Mouse (Mus musculus) ES-Bruce4 (cell line): ENCODE measurements around the gene Cd27. TPM values are rescaled to one million over a fixed set of nuclear protein-coding genes. Genes with fewer than 3 reads are reported as not detected.

Experiments used
- H3K27ac ChIP-seq: 2 replicates; pipeline ENCODE4 v1.5.1; 2012; ENCODE audit warnings: low read length, inconsistent platforms; ENCODE audit not compliant: insufficient read depth
- H3K27me3 ChIP-seq: 2 replicates; pipeline ENCODE4 v1.6.1; 2012; ENCODE audit warnings: mild to moderate bottlenecking, low read length, inconsistent platforms; ENCODE audit not compliant: control insufficient read depth, poor library complexity, insufficient read depth, severe bottlenecking
- H3K36me3 ChIP-seq: 2 replicates; pipeline ENCODE4 v1.6.1; 2012; ENCODE audit warnings: inconsistent platforms, mild to moderate bottlenecking, low read length, moderate library complexity; ENCODE audit not compliant: control insufficient read depth, poor library complexity, insufficient read depth, severe bottlenecking
- H3K4me1 ChIP-seq: one replicate; pipeline ENCODE4 v1.8.1; 2011; ENCODE audit warnings: low read length; ENCODE audit not compliant: control insufficient read depth, insufficient read depth
- H3K4me3 ChIP-seq: 2 replicates; pipeline ENCODE4 v1.5.1; 2011; ENCODE audit warnings: low read depth, mild to moderate bottlenecking, low read length
- H3K9ac ChIP-seq: 2 replicates; pipeline ENCODE4 v1.6.1; 2012; ENCODE audit warnings: low read depth, mild to moderate bottlenecking, inconsistent platforms; ENCODE audit not compliant: poor library complexity, severe bottlenecking
- H3K9me3 ChIP-seq: replicated peaks from 2 replicates; pipeline ENCODE4 v1.6.1; 2012; ENCODE audit warnings: mild to moderate bottlenecking, low read length, inconsistent platforms; ENCODE audit not compliant: control insufficient read depth, poor library complexity, insufficient read depth, severe bottlenecking
- CTCF ChIP-seq: IDR thresholded peaks from one replicate; pipeline ENCODE4 v1.8.1; 2011; ENCODE audit warnings: low read depth, low read length
- EP300 ChIP-seq: IDR thresholded peaks from 2 replicates; pipeline ENCODE4 v1.6.1; 2011; ENCODE audit warnings: low read depth, low read length; ENCODE audit not compliant: insufficient read depth
- POLR2A ChIP-seq: IDR thresholded peaks from one replicate; pipeline ENCODE4 v1.8.1; 2011; ENCODE audit warnings: low read length; ENCODE audit not compliant: insufficient read depth
- polyA plus RNA-seq: library from polyadenylated mRNA; stranded (reverse); fragments of >200 nt; gene quantifications from 2 replicates; pipeline ENCODE4 v1.2.4, GENCODE M21; 2011; ENCODE audit warnings: low read depth; ENCODE audit not compliant: missing spikeins, insufficient read depth, insufficient read length

Gene Cd27
- polyA plus RNA-seq, 1 experiment = not detected

DNA sequence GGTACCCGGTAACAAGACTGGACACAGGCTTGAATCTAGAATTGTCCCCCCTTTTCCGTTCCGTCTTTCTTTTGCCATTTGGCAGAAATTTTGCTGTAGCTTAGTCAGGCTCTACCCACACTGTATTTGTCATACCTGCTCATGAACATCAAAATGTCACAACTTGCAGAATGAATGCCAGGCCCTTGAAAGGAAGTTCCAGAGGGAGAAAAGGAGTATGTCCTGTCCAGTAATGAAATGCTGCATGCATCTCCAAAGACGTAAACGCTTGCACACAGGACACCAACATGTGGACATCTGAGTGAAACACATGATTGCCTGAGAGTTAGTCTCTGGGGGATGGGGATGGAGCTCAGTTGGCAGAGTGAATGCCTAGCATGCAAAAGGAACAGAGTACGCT, 23.1 kb downstream of the Cd27 start:
- H3K36me3 ChIP-seq = no peaks in the 10 kb centered on the region
- H3K27me3 ChIP-seq = no peaks in the 10 kb centered on the region
- TF ChIP-seq EP300 (no peak), POLR2A (no peak), CTCF (no peak)
- no peak overlapping the region for H3K4me3 ChIP-seq
- no peak overlapping the region for H3K9ac ChIP-seq
- no peak overlapping the region for H3K27ac ChIP-seq
- H3K4me1 ChIP-seq = no peaks in the 10 kb centered on the region
- H3K9me3 ChIP-seq = no peaks in the 10 kb centered on the region

- no peak overlapping the region for H3K9ac ChIP-seq
- H3K4me3 ChIP-seq = no peak overlapping the region
- H3K27ac ChIP-seq = no peak overlapping the region
- H3K36me3 ChIP-seq = no peaks in the 10 kb centered on the region
- TF ChIP-seq EP300 = no peak
- TF ChIP-seq CTCF = no peak
- H3K9me3 ChIP-seq = no peaks in the 10 kb centered on the region
- no peaks in the 10 kb centered on the region for H3K4me1 ChIP-seq
- H3K27me3 ChIP-seq = no peaks in the 10 kb centered on the region
These were observed 23.7 kb downstream of the Cd27 start for GRCm38 (mm10) chr6:125213129-125213528.

DNA sequence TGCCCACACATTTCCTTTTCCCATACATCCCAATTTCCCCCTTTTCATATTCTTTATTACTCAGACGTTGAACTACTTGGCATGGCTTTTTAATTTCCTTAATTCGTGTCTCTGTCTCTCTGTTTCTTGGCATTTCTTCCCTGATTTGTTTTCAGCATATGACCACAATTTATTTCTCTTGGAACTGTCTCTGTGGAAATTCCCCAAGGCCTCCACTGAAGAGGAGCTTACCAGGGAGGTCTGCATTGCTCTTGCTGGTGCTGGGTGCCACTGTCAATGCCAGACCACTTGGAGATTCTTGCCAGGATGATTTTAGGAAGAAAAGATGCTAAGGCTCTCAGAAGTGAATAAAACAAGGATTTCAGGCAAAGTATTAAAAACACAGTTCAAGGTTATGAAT, 24.2 kb downstream of the Cd27 start:
- Histone ChIP-seq H3K27me3 (no peaks in the 10 kb centered on the region), H3K27ac (no peak overlapping the region), H3K36me3 (no peaks in the 10 kb centered on the region), H3K4me1 (no peaks in the 10 kb centered on the region), H3K9ac (no peak overlapping the region), H3K9me3 (no peaks in the 10 kb centered on the region), H3K4me3 (no peak overlapping the region)
- no peak for TF ChIP-seq EP300
- no peak for TF ChIP-seq CTCF
- TF ChIP-seq POLR2A = no peak

- H3K36me3 ChIP-seq = no peaks in the 10 kb centered on the region
- no peaks in the 10 kb centered on the region for H3K4me1 ChIP-seq
- TF ChIP-seq EP300 (no peak), CTCF (peak; percentile 8), POLR2A (no peak)
- no peaks in the 10 kb centered on the region for H3K9me3 ChIP-seq
- no peak overlapping the region for H3K4me3 ChIP-seq
- H3K9ac ChIP-seq = no peak overlapping the region
- H3K27me3 ChIP-seq = no peaks in the 10 kb centered on the region
- H3K27ac ChIP-seq = no peak overlapping the region
These were observed 26.4 kb downstream of the Cd27 start for GRCm38 (mm10) chr6:125210436-125210835.

GRCm38 (mm10) chr6:125197166-125197565, 39.6 kb downstream of the Cd27 start:
- Histone ChIP-seq H3K9me3 (no peaks in the 10 kb centered on the region), H3K4me3 (no peak overlapping the region), H3K27me3 (no peaks in the 10 kb centered on the region), H3K4me1 (peaks cover 3% of the 10 kb centered on the region), H3K9ac (0 out of 2 replicates have a peak overlapping the region, but pooled peaks have one; percentile 23), H3K36me3 (peaks cover 16% of the 10 kb centered on the region), H3K27ac (peak overlapping the region; percentile 93)
- TF ChIP-seq POLR2A = no peak
- TF ChIP-seq EP300 = no peak
- no peak for TF ChIP-seq CTCF

- H3K9me3 ChIP-seq = no peaks in the 10 kb centered on the region
- peak overlapping the region; percentile 93 for H3K27ac ChIP-seq
- H3K4me1 ChIP-seq = peaks cover 3% of the 10 kb centered on the region
- H3K36me3 ChIP-seq = peaks cover 16% of the 10 kb centered on the region
- TF ChIP-seq POLR2A (no peak), CTCF (no peak), EP300 (no peak)
- no peak overlapping the region for H3K4me3 ChIP-seq
- no peaks in the 10 kb centered on the region for H3K27me3 ChIP-seq
- no peak overlapping the region for H3K9ac ChIP-seq
These were observed 40.5 kb downstream of the Cd27 start for GRCm38 (mm10) chr6:125196301-125196700.
